Mouse (Mus musculus): ENCODE data around the gene Gm11168.
"Not testable (repeated sequence)": the region's sequence is repeated elsewhere in the genome, so short reads cannot be mapped to it uniquely, and the experiment has no call there.

GRCm38 (mm10) chr9:3018944-3019343 is 15.8 kb downstream of the Gm11168 start:
- TF ChIP-seq CTCF (IDR thresholded peaks at IDR 0.05; ENCODE audit: low read depth, low read length); POLR2A (IDR thresholded peaks at IDR 0.05; ENCODE audit: extremely low read depth, insufficient read depth, low read length): not testable (repeated sequence)
